Mouse (Mus musculus) embryonic facial prominence, embryonic 14.5 days (tissue): ENCODE measurements around the gene Bcl6. TPM values are rescaled to one million over a fixed set of nuclear protein-coding genes. Genes with fewer than 3 reads are reported as not detected.

Source experiments
- ATAC-seq: fragments of 200-750 bp; cut with Nextera tagmentation; 2 replicates; pipeline ENCODE4 v1.8.0; 2017; ENCODE audit warnings: low read depth, moderate number of reproducible peaks, moderate TSS enrichment
- DNase-seq: peaks from one replicate; pipeline ENCODE4 v3.0.0-alpha.2; 2015; ENCODE audit warnings: low spot score
- H3K27ac ChIP-seq: fragments of 300-500 bp; sonication (generic); replicated peaks from 2 replicates; pipeline ENCODE4 v1.5.1; 2014; ENCODE audit warnings: low read depth, mild to moderate bottlenecking, low read length, moderate library complexity
- H3K27me3 ChIP-seq: fragments of 300-500 bp; sonication (generic); replicated peaks from 2 replicates; pipeline ENCODE4 v1.6.1; 2014; ENCODE audit warnings: low read length; ENCODE audit not compliant: control insufficient read depth, insufficient read depth
- H3K36me3 ChIP-seq: fragments of 300-500 bp; sonication (generic); 2 replicates; pipeline ENCODE4 v1.6.1; 2014; ENCODE audit warnings: low read length, mixed read lengths; ENCODE audit not compliant: control insufficient read depth, insufficient read depth
- H3K4me1 ChIP-seq: fragments of 300-500 bp; sonication (generic); 2 replicates; pipeline ENCODE4 v1.6.1; 2014; ENCODE audit warnings: antibody characterized with exemption, low read length; ENCODE audit not compliant: control insufficient read depth, insufficient read depth
- H3K4me2 ChIP-seq: fragments of 300-500 bp; sonication (generic); 2 replicates; pipeline ENCODE4 v1.6.1; 2014; ENCODE audit warnings: low read depth, mild to moderate bottlenecking, low read length, moderate library complexity, mixed read lengths
- H3K4me3 ChIP-seq: fragments of 300-500 bp; sonication (generic); 2 replicates; pipeline ENCODE4 v1.5.1; 2014; ENCODE audit warnings: low read depth, mild to moderate bottlenecking, low read length
- H3K9ac ChIP-seq: fragments of 300-500 bp; sonication (generic); 2 replicates; pipeline ENCODE4 v1.6.1; 2014; ENCODE audit warnings: low read depth, mild to moderate bottlenecking, low read length, moderate library complexity, mixed read lengths
- H3K9me3 ChIP-seq: fragments of 300-500 bp; sonication (generic); 2 replicates; pipeline ENCODE4 v1.6.1; 2016; ENCODE audit warnings: low read length; ENCODE audit not compliant: control insufficient read depth
- WGBS: fragments of 180-500 bp; shearing (Covaris S2); extraction: QIAGEN DNeasy Blood & Tissue Kit; methylation state at CpG from one replicate; pipeline ENCODE4 v1.1.7; 2014; 5-methylcytosine and 5-hydroxymethylcytosine counted together
- polyA plus RNA-seq: library from polyadenylated mRNA; unstranded; fragments of >200 nt; fragmentation: Nextera tagmentation; extraction: Ambion mirVana; gene quantifications from 2 replicates; pipeline ENCODE4 v1.2.1, GENCODE M21; 2014

The Bcl6 gene
- polyA plus RNA-seq = 2.5 and 3.0 TPM in 2 replicates

DNA sequence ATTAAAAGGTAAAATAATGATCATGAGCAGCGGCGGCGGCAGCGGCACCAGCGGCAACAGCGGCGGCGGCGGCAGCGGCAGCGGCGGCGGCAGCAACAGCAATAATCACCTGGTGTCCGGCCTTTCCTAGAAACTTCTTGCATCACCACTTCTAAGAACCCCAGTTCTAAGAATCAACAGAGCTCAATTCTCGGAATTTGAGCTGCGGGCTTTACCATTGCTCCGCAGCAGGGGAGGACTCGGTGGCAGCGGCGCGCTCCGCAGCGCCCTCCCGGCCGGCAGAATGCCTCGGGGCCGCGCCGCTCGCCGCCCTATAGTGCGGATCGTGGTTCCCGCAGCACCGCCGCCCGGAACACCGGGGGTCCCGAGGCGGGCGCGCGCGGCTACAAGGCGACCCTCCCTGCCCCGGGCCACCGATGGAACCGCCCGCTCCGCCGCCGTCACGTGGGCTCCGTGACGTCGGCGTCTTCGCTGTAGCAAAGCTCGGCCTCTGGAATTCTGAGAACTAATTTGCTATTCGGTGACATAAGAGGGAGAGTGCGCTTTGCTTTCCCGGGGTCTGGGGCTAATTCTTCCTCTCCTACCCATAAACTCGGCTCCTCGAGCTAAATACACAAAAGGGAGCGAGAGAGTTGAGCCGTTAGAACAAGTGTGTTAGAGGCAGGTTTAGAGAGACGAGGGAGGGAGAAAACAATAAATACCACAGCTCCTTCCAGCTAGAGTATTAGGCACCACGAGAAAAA is at the start of gene Bcl6, which contains the start of gene Gm37419:
Gene Bcl6 (minus strand): TSS at position 387 of the 743 bp plus-strand sequence.
Gene Gm37419 (plus strand): TSS at position 17 of the 743 bp plus-strand sequence.
- peak; percentile 81 for ATAC-seq
- Histone ChIP-seq H3K4me1 (peaks cover 24% of the 10 kb centered on the region), H3K9me3 (no peaks in the 10 kb centered on the region), H3K36me3 (no peaks in the 10 kb centered on the region), H3K9ac (peak within 1 kb of the TSS; percentile 88), H3K4me3 (peak within 1 kb of the TSS; percentile 78), H3K4me2 (peak within 1 kb of the TSS; percentile 93), H3K27ac (peak within 1 kb of the TSS; percentile 98), H3K27me3 (no peaks in the 10 kb centered on the region)
- DNase-seq = peak; percentile 96
- under 1% methylated on average over 43 of the region's 68 CpGs for WGBS

DNA sequence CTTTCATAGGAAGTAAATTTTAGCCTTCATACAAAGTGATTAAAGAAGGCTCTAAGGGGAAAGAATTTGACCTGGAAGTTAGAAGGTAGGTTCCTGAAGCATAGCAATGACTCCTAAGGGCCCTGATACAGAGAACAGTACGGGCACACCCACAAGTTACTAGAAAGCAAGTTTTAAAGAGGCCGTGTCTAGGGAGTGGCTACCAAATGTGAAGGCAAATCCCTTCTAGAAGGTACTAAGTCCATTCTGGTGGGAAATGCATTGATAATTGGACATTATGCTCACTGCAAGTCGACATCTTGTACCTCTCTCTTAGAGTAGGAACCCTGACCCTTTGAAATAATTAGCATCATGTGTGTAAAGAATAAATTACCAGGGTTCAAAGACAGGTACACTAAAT is 47.7 kb upstream of the Bcl6 start:
- WGBS = 85% methylated on average over 3 of the region's 3 CpGs
- Histone ChIP-seq H3K27me3 (no peaks in the 10 kb centered on the region), H3K4me2 (no peak overlapping the region), H3K9me3 (peaks cover 9% of the 10 kb centered on the region; the same call in 1 of the 2 replicates), H3K4me1 (no peaks in the 10 kb centered on the region), H3K27ac (no peak overlapping the region), H3K4me3 (no peak overlapping the region), H3K9ac (no peak overlapping the region), H3K36me3 (no peaks in the 10 kb centered on the region)
- no peak for DNase-seq
- ATAC-seq = no peak

DNA sequence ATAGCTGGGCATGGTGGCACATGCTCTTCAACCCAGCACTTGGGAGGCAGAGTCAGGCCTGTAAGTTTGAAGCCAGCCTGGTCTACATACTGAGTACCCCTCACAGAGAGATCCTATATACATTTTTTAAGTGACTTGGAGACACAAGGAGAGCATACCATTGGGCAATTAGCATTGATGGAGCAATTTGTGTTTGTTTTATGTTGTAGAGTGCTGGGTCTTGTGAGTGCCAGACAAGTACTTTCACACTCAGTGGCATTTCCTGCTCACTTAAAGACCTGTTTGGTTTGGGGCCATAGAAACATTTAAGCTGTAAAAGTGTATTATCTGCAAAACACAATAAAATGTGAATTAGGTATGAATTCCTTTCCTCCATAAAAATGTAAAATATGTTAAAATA is 47.1 kb upstream of the Bcl6 start:
- Histone ChIP-seq H3K9ac (no peak overlapping the region), H3K9me3 (peaks cover 9% of the 10 kb centered on the region; the same call in 1 of the 2 replicates), H3K4me2 (no peak overlapping the region), H3K27me3 (no peaks in the 10 kb centered on the region), H3K36me3 (no peaks in the 10 kb centered on the region), H3K4me3 (no peak overlapping the region), H3K4me1 (no peaks in the 10 kb centered on the region), H3K27ac (no peak overlapping the region)
- ATAC-seq = no peak
- DNase-seq = no peak

DNA sequence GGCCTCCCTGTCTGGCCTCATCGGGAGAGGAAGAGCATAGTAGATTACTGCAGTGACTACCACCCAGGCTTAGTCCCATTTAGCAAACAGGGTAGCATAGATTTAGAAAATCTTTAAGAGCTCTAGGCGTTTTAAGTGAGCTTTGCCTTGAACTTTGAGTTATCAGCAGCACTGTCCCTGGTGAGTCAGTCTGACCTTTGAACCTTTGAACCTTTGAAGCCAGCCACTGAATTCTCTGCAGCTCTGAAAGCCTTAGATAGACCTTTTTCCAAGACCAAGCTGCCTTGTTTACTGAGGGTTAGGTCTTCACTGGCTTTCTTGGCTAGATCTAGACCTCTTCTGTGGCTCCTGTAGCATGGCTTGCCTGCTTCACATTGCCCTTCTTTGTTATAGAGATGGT is 45.8 kb upstream of the Bcl6 start:
- Histone ChIP-seq H3K27ac (no peak overlapping the region), H3K4me3 (no peak overlapping the region), H3K36me3 (no peaks in the 10 kb centered on the region), H3K27me3 (no peaks in the 10 kb centered on the region), H3K9me3 (peaks cover 9% of the 10 kb centered on the region; the same call in 1 of the 2 replicates), H3K4me1 (no peaks in the 10 kb centered on the region), H3K4me2 (no peak overlapping the region), H3K9ac (no peak overlapping the region)
- 73% methylated on average over 2 of the region's 2 CpGs for WGBS
- no peak for ATAC-seq
- DNase-seq = no peak

DNA sequence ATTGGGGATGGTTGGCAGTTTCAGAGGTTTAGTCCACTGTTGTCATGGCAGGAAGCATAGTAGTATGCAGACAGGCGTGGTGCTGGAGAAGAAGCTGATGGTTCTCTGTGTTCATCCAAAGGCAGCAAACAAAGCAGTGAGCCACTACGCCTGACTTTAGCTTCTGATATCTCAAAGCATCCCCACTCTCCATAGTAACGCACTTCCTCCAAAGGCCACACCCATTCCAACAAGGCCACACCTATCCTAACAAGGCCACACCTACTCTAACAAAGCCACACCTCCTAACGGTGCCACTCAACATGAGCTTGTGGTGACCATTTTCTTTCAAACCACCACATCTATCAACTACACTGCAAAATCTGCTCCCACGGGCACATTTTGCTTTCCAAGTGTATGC is 44.6 kb upstream of the Bcl6 start:
- Histone ChIP-seq H3K36me3 (no peaks in the 10 kb centered on the region), H3K9ac (no peak overlapping the region), H3K4me2 (no peak overlapping the region), H3K4me3 (no peak overlapping the region), H3K27ac (no peak overlapping the region), H3K27me3 (no peaks in the 10 kb centered on the region), H3K4me1 (no peaks in the 10 kb centered on the region), H3K9me3 (peaks cover 9% of the 10 kb centered on the region; the same call in 1 of the 2 replicates)
- DNase-seq (no peak), ATAC-seq (no peak)
- WGBS = 97% methylated on average over 5 of the region's 5 CpGs

DNA sequence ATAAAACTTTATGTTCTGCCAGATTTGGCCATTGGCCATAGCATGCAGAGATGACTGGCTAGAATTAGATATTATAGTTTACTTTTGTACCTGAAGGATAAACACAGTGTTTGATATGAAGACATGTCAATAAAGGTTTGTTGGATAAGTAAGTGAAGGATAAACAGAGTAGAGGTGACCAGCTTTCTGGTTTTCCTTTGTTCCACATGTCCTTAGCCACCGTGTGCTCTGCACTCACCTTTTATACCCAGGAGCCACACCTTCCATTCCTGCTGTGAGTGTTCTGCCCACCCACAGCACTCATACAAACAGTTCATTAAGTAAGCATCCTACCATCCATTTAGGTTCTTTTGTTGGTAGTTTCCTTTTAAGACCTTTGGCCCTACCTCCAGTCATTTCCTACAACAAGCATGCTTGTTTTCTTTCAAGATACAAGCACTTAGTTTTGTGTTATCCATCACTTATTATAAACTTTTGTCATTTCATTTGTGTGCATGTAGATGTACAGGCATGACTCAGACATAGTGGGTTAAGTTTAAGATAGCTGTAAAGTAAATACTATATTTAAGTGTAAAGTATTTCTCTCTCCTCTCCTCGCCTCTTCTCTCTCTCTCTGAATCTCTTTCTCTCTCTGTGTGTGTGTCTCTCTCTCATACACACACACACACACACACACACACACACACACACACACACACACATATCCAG is 41.5 kb upstream of the Bcl6 start:
- Histone ChIP-seq H3K4me3 (no peak overlapping the region), H3K27ac (no peak overlapping the region), H3K9me3 (peaks cover 9% of the 10 kb centered on the region; the same call in 1 of the 2 replicates), H3K4me1 (no peaks in the 10 kb centered on the region), H3K36me3 (no peaks in the 10 kb centered on the region), H3K27me3 (no peaks in the 10 kb centered on the region), H3K9ac (no peak overlapping the region), H3K4me2 (no peak overlapping the region)
- DNase-seq (no peak), ATAC-seq (no peak)
- 80% methylated on average over 2 of the region's 2 CpGs for WGBS

DNA sequence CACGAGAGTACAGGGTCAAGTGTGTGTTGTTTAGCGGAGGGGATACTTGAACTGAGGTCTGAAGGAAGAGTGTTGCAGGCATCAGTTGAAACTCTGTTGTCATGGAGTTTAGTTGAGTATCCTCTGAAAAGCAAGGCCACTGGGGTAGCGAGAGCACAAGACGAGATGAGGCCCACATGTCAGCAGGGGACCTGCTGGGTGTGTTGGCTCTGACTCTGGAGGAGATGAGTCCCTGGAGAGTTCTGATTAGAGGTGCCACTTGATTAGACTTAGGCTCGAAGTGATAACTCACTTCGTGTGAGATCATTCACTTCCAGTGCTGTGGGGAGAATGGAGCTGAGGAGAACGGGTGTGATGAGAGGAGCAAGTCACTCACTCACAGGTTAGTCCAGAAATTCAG is 36.8 kb upstream of the Bcl6 start:
- Histone ChIP-seq H3K4me3 (no peak overlapping the region), H3K9ac (no peak overlapping the region), H3K27me3 (no peaks in the 10 kb centered on the region), H3K4me1 (no peaks in the 10 kb centered on the region), H3K36me3 (no peaks in the 10 kb centered on the region), H3K27ac (no peak overlapping the region), H3K9me3 (no peaks in the 10 kb centered on the region), H3K4me2 (no peak overlapping the region)
- 72% methylated on average over 7 of the region's 7 CpGs for WGBS
- ATAC-seq (no peak), DNase-seq (no peak)

DNA sequence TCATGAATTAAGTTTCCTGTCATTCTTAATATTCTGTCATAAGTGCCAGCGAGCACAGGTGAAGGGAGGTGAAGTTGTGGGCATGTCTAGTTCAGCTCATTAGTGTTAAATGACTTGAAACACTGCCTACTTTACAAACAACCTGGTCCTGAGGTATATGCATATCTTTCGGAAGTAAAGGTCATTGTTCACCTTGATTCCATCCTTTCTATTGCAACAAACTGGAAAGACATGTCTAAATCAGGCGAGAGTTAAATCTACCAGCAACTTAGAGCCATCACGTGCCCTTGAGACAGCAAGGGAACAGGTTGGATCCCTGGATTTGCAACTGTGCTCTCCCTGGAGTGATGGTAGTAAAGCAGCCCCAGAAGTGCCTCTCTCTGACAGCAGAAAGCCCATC is 34.0 kb upstream of the Bcl6 start:
- no peaks in the 10 kb centered on the region for H3K36me3 ChIP-seq
- no peaks in the 10 kb centered on the region for H3K4me1 ChIP-seq
- DNase-seq (no peak), ATAC-seq (no peak)
- no peak overlapping the region for H3K4me3 ChIP-seq
- no peak overlapping the region for H3K4me2 ChIP-seq
- H3K9me3 ChIP-seq = no peaks in the 10 kb centered on the region
- WGBS = 79% methylated on average over 4 of the region's 4 CpGs
- H3K9ac ChIP-seq = no peak overlapping the region
- H3K27ac ChIP-seq = no peak overlapping the region
- no peaks in the 10 kb centered on the region for H3K27me3 ChIP-seq
